Mouse (Mus musculus) hindbrain, embryonic 14.5 days (tissue): ENCODE measurements around the gene Ksr1. TPM values are rescaled to one million over a fixed set of nuclear protein-coding genes. Genes with fewer than 3 reads are reported as not detected.

Source experiments
- ATAC-seq: fragments of 200-750 bp; cut with Nextera tagmentation; 2 replicates; pipeline ENCODE4 v1.8.0; 2017; ENCODE audit warnings: moderate number of reproducible peaks, mild to moderate bottlenecking, moderate TSS enrichment, moderate library complexity; ENCODE audit not compliant: low FRiP score
- DNase-seq: peaks from one replicate; pipeline ENCODE4 v3.0.0-alpha.2; 2015; ENCODE audit warnings: low spot score
- H3K27ac ChIP-seq: fragments of 300-500 bp; sonication (generic); 2 replicates; pipeline ENCODE4 v1.5.1; 2014; ENCODE audit warnings: mild to moderate bottlenecking, moderate library complexity
- H3K27me3 ChIP-seq: fragments of 300-500 bp; sonication (generic); 2 replicates; pipeline ENCODE4 v1.6.1; 2014; ENCODE audit warnings: mild to moderate bottlenecking, low read length, mixed read lengths; ENCODE audit not compliant: control insufficient read depth, insufficient read depth
- H3K36me3 ChIP-seq: fragments of 300-500 bp; sonication (generic); replicated peaks from 2 replicates; pipeline ENCODE4 v1.6.1; 2014; ENCODE audit not compliant: control insufficient read depth, insufficient read depth
- H3K4me1 ChIP-seq: fragments of 300-500 bp; sonication (generic); replicated peaks from 2 replicates; pipeline ENCODE4 v1.6.1; 2014; ENCODE audit warnings: antibody characterized with exemption, low read length, mixed read lengths; ENCODE audit not compliant: control insufficient read depth, insufficient read depth
- H3K4me2 ChIP-seq: fragments of 300-500 bp; sonication (generic); replicated peaks from 2 replicates; pipeline ENCODE4 v1.6.1; 2014; ENCODE audit warnings: mild to moderate bottlenecking, moderate library complexity
- H3K4me3 ChIP-seq: fragments of 300-500 bp; sonication (generic); replicated peaks from 2 replicates; pipeline ENCODE4 v1.5.1; 2014; ENCODE audit warnings: mild to moderate bottlenecking, low read length
- H3K9ac ChIP-seq: fragments of 300-500 bp; sonication (generic); 2 replicates; pipeline ENCODE4 v1.6.1; 2014
- H3K9me3 ChIP-seq: fragments of 300-500 bp; sonication (generic); 2 replicates; pipeline ENCODE4 v1.6.1; 2016; ENCODE audit warnings: low read length; ENCODE audit not compliant: control insufficient read depth
- WGBS: fragments of 180-500 bp; shearing (Covaris S2); extraction: QIAGEN DNeasy Blood & Tissue Kit; methylation state at CpG from one replicate; pipeline ENCODE4 v1.1.7; 2014; 5-methylcytosine and 5-hydroxymethylcytosine counted together
- polyA plus RNA-seq: library from polyadenylated mRNA; unstranded; fragments of >200 nt; fragmentation: Nextera tagmentation; extraction: Ambion mirVana; gene quantifications from 2 replicates; pipeline ENCODE4 v1.2.1, GENCODE M21; 2014

Ksr1 gene
- polyA plus RNA-seq, 1 experiment from 2014 or later, result 7.7 TPM

DNA sequence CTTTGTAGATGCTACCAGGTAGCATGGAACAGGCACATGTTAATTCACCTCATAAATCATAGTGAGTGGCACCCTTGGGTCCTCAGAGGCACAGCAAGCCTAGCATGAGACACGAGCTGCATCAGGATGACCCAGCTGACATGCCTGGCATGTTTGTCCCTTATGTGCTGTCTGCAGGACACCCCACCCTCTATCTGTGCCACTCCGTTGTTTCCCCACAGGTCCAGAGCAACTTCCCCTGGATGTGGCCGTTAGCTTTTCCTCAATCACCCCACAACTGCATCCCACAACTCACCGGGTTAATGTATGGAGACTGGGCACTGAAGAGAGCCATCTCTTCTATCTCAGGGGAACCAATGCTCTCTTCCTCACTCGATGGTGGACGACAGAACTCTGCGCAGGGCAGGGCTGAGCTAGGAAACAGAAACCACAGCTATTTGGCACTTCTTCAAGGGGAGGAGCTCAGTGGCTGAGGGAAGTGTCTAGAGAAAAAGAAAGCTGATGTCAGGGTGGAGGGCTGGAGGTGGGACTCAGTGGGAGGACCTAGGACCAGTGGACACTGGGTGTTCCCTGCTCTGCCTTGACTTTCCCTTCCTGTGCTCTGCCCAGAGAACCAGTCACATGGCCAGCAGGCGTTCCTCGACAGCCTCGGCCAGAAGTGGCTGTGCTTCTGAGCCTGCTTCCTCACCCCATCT lies 161.6 kb downstream of the Ksr1 start, which contains the start of gene Lgals9:
TSS of gene Lgals9 (minus strand) at position 464 of the 695 bp plus-strand sequence.
- WGBS, result 73% methylated on average over 10 of the region's 10 CpGs
- H3K27me3 ChIP-seq, result no peaks in the 10 kb centered on the region
- DNase-seq, result no peak

DNA sequence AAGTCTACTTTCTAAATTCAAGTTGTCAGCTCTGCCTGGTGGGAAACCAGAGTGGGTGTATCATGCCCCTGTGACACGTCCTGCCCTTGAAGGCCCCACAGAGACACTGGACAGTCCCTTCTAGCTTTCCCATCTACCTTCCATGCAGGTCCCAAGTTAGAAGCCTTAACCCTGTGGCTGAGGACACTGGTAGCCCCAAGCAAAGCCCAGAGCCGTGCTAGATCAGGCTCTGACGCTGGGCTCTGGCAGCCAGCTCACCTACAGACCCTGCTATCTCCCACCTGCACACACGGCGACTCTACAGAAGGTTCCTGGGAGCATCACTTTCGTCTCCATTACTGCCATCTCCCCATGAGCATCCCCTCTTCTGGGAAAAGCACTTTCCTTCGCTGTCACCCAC lies 162.7 kb downstream of the Ksr1 start:
- H3K36me3 ChIP-seq, result no peaks in the 10 kb centered on the region
- ATAC-seq (no peak), DNase-seq (no peak)
- H3K9ac ChIP-seq, result no peak overlapping the region
- no peak overlapping the region for H3K4me3 ChIP-seq
- H3K27ac ChIP-seq, result no peak overlapping the region
- 82% methylated on average over 7 of the region's 7 CpGs for WGBS
- no peaks in the 10 kb centered on the region for H3K4me1 ChIP-seq
- H3K4me2 ChIP-seq, result no peak overlapping the region
- no peaks in the 10 kb centered on the region for H3K27me3 ChIP-seq
- H3K9me3 ChIP-seq, result no peaks in the 10 kb centered on the region

More for the DNA sequence above, 161.6 kb downstream of the Ksr1 start, which contains the start of gene Lgals9:
- Histone ChIP-seq H3K4me2 (no peak within 1 kb of the TSS), H3K36me3 (no peaks in the 10 kb centered on the region), H3K9ac (no peak within 1 kb of the TSS), H3K27ac (no peak within 1 kb of the TSS), H3K4me1 (no peaks in the 10 kb centered on the region), H3K4me3 (no peak within 1 kb of the TSS), H3K9me3 (no peaks in the 10 kb centered on the region)
- ATAC-seq, result no peak

DNA sequence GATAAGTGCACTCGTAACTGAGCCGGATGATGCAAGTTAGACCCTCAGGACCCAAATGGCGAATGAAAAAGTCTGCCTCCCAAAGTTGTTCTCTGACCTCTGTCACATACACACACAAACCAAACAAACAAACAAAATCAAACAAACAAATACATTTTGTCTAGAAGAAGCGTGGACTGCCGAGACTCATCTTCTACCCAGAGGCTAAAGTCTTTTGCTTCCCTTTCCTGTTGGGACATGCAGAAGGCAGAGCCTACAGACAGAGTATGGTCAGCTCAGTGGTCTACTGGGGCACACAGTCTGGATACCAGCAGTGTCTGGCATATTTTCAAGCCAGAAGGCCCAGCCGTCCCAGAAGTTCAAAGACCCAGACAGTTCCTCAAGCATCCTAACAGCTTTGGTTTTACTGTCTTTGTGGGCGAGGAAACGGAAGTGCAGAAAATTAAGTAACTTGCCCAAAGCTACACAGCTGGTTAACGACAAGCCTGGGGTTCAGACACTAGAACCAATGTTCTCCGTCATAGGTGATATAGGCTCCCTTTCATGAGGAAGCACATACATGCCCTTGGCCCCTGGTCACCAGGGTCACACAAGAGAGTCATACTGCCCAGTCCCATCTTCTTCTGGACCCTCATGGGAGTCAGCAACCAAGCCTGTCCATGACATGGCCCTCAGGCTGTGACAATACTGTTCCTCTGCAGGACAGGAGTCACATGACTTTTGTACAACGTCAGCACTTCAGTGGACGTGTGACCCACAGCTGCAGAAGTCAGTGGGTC lies 163.5 kb downstream of the Ksr1 start:
- no peaks in the 10 kb centered on the region for H3K36me3 ChIP-seq
- no peak overlapping the region for H3K4me2 ChIP-seq
- H3K9me3 ChIP-seq, result no peaks in the 10 kb centered on the region
- no peaks in the 10 kb centered on the region for H3K4me1 ChIP-seq
- DNase-seq, result no peak
- no peak overlapping the region for H3K9ac ChIP-seq
- no peak overlapping the region for H3K27ac ChIP-seq
- WGBS, result 86% methylated on average over 12 of the region's 12 CpGs
- no peaks in the 10 kb centered on the region for H3K27me3 ChIP-seq
- no peak for ATAC-seq
- no peak overlapping the region for H3K4me3 ChIP-seq

DNA sequence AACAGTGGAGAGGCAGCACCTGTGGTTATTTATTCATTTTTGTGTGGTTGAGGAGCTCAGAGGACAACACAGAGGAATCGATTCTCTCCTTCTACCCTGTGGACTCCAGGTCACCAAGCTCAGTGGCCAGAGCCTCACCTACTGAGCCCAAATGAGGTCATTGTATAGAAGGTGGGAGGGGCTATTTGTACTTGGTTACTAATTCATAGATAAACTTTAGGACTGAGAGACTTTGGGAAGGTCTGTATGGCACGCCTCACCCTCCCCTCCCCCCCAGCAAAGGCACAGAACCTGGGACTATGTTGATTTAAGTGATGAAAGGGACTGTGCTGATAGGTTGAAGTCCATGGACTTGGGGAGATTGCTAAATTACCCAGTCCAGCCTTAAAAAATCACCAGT lies 164.2 kb downstream of the Ksr1 start:
- Histone ChIP-seq H3K27me3 (no peaks in the 10 kb centered on the region), H3K4me1 (no peaks in the 10 kb centered on the region), H3K9me3 (no peaks in the 10 kb centered on the region), H3K9ac (no peak overlapping the region), H3K27ac (no peak overlapping the region), H3K4me3 (no peak overlapping the region), H3K36me3 (no peaks in the 10 kb centered on the region), H3K4me2 (no peak overlapping the region)
- 88% methylated on average over 2 of the region's 2 CpGs for WGBS
- DNase-seq (no peak), ATAC-seq (no peak)

DNA sequence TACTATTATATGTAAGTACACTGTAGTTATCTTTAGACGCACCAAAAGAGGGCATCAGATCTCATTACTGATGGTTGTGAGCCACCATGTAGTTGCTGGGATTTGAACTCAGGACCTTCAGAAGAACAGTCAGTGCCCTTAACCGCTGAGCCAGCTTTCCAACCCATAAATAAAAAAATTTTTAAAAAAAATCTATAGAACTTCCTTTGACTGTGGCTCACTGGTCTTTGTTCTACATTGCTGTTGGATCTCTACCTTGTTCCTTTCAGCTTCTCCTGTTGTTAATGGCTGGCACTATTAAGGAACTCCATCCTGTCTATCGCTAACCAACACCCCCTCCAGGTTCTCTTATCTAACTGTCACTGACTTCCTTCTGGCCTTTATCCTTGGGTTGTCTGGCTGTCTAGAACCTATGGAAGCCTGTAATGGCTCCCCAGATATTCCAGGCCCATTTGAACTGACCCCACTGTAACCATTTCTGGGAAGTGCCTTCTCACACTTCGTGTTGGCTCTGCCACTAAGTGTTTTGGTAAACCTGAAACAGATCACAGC lies 166.0 kb downstream of the Ksr1 start:
- Histone ChIP-seq H3K4me2 (no peak overlapping the region), H3K36me3 (no peaks in the 10 kb centered on the region), H3K27me3 (no peaks in the 10 kb centered on the region), H3K9me3 (no peaks in the 10 kb centered on the region), H3K4me1 (no peaks in the 10 kb centered on the region), H3K9ac (no peak overlapping the region), H3K27ac (no peak overlapping the region), H3K4me3 (no peak overlapping the region)
- ATAC-seq (no peak), DNase-seq (no peak)
- 84% methylated on average over 4 of the region's 4 CpGs for WGBS

- Histone ChIP-seq H3K9me3 (no peaks in the 10 kb centered on the region), H3K27me3 (no peaks in the 10 kb centered on the region), H3K36me3 (no peaks in the 10 kb centered on the region), H3K4me1 (no peaks in the 10 kb centered on the region), H3K4me2 (no peak overlapping the region), H3K27ac (no peak overlapping the region), H3K4me3 (no peak overlapping the region), H3K9ac (no peak overlapping the region)
- ATAC-seq (no peak), DNase-seq (no peak)
- 87% methylated on average over 12 of the region's 12 CpGs for WGBS
Measured at GRCm38 (mm10) chr11:78978176-78979019, 167.8 kb downstream of the Ksr1 start.

- H3K9ac ChIP-seq, result no peak overlapping the region
- no peak overlapping the region for H3K4me2 ChIP-seq
- H3K36me3 ChIP-seq, result no peaks in the 10 kb centered on the region
- WGBS, result 82% methylated on average over 8 of the region's 8 CpGs
- H3K9me3 ChIP-seq, result no peaks in the 10 kb centered on the region
- H3K27ac ChIP-seq, result no peak overlapping the region
- ATAC-seq (no peak), DNase-seq (no peak)
- no peaks in the 10 kb centered on the region for H3K4me1 ChIP-seq
- H3K4me3 ChIP-seq, result no peak overlapping the region
- no peaks in the 10 kb centered on the region for H3K27me3 ChIP-seq
Measured at GRCm38 (mm10) chr11:78976731-78977510, 169.3 kb downstream of the Ksr1 start.

GRCm38 (mm10) chr11:78973381-78974150 lies 172.6 kb downstream of the Ksr1 start:
- Histone ChIP-seq H3K27me3 (no peaks in the 10 kb centered on the region), H3K9me3 (no peaks in the 10 kb centered on the region), H3K27ac (peak overlapping the region; percentile 63; the same call in 1 of the 2 replicates), H3K36me3 (no peaks in the 10 kb centered on the region), H3K4me2 (peak overlapping the region; percentile 19), H3K9ac (no peak overlapping the region), H3K4me1 (no peaks in the 10 kb centered on the region), H3K4me3 (0 out of 2 replicates have a peak overlapping the region, but pooled peaks have one; percentile 9)
- 53% methylated on average over 17 of the region's 17 CpGs for WGBS
- DNase-seq (peak; percentile 66), ATAC-seq (peak; percentile 57; the same call in 1 of the 2 replicates)
